Mouse (Mus musculus) retina, postnatal 7 days (tissue): ENCODE measurements around the gene Adcyap1r1.

Experiments used
- DNase-seq: peaks from one replicate; pipeline ENCODE4 v3.0.0-alpha.2; 2012; ENCODE audit warnings: low read depth, low spot score

The Adcyap1r1 gene

GRCm38 (mm10) chr6:55451771-55452371 is at the start of gene Adcyap1r1:
TSS of gene Adcyap1r1 (plus strand) at chr6:55451978.
- peak; percentile 21 for DNase-seq

GRCm38 (mm10) chr6:55402041-55402776 is 49.6 kb upstream of the Adcyap1r1 start:
- DNase-seq, result no peak

GRCm38 (mm10) chr6:55403411-55404309 is 48.1 kb upstream of the Adcyap1r1 start:
- no peak for DNase-seq

- DNase-seq, result no peak
Observed at GRCm38 (mm10) chr6:55404421-55404990, 47.3 kb upstream of the Adcyap1r1 start.

GRCm38 (mm10) chr6:55407345-55407744 is 44.4 kb upstream of the Adcyap1r1 start:
- no peak for DNase-seq

- DNase-seq, result no peak
Observed at GRCm38 (mm10) chr6:55410119-55410775, 41.5 kb upstream of the Adcyap1r1 start.

GRCm38 (mm10) chr6:55410977-55411376 is 40.8 kb upstream of the Adcyap1r1 start:
- no peak for DNase-seq

GRCm38 (mm10) chr6:55416202-55416601 is 35.6 kb upstream of the Adcyap1r1 start:
- DNase-seq, result no peak

GRCm38 (mm10) chr6:55418746-55419410 is 32.9 kb upstream of the Adcyap1r1 start:
- no peak for DNase-seq

GRCm38 (mm10) chr6:55420411-55420810 is 31.4 kb upstream of the Adcyap1r1 start:
- DNase-seq, result no peak

- DNase-seq, result no peak
Observed at GRCm38 (mm10) chr6:55420869-55421361, 30.9 kb upstream of the Adcyap1r1 start.

- DNase-seq, result no peak
Observed at GRCm38 (mm10) chr6:55432121-55432520, 19.7 kb upstream of the Adcyap1r1 start.

- no peak for DNase-seq
Observed at GRCm38 (mm10) chr6:55434360-55434759, 17.4 kb upstream of the Adcyap1r1 start.

GRCm38 (mm10) chr6:55435266-55436159 is 16.3 kb upstream of the Adcyap1r1 start:
- DNase-seq, result no peak

GRCm38 (mm10) chr6:55437919-55438318 is 13.9 kb upstream of the Adcyap1r1 start:
- DNase-seq, result no peak

- DNase-seq, result no peak
Observed at GRCm38 (mm10) chr6:55438837-55439236, 12.9 kb upstream of the Adcyap1r1 start.

GRCm38 (mm10) chr6:55443927-55444688 is 7.7 kb upstream of the Adcyap1r1 start:
- DNase-seq, result no peak

- no peak for DNase-seq
Observed at GRCm38 (mm10) chr6:55444721-55445120, 7.1 kb upstream of the Adcyap1r1 start.

- no peak for DNase-seq
Observed at GRCm38 (mm10) chr6:55448199-55448598, 3.6 kb upstream of the Adcyap1r1 start.
